Mouse (Mus musculus) cerebellum, postnatal 10 days (tissue): ENCODE data around the gene Ndufv1.
"Not testable (repeated sequence)": the region's sequence is repeated elsewhere in the genome, so short reads cannot be mapped to it uniquely, and the experiment has no call there.

Experiments used
- DNase-seq, 2 experiments: peaks; one replicate each; pipeline ENCODE4 v3.0.0; 2021; ENCODE audit warnings: mixed read lengths in 2 of 2

Gene Ndufv1

DNA sequence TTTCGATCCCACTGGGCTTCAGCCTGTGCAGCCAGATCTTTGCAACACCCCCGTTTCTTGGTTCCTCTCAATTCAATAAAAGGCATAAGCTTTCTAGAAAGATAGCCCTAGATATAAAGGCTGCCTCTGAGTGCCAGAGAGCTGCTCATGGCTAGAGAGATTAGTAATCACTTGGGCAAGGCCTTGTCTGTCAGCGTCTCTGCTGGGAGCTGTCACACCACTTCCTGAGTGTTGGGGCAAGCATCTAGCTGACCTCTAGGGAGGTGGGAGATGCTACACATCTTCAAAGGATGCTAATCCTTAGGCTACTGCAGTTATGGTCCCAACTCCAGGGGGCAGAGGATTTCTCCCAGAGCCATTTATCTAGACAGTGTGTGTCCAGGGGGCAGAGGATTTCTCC lies 45.3 kb downstream of the Ndufv1 start:
- DNase-seq, result no peak

DNA sequence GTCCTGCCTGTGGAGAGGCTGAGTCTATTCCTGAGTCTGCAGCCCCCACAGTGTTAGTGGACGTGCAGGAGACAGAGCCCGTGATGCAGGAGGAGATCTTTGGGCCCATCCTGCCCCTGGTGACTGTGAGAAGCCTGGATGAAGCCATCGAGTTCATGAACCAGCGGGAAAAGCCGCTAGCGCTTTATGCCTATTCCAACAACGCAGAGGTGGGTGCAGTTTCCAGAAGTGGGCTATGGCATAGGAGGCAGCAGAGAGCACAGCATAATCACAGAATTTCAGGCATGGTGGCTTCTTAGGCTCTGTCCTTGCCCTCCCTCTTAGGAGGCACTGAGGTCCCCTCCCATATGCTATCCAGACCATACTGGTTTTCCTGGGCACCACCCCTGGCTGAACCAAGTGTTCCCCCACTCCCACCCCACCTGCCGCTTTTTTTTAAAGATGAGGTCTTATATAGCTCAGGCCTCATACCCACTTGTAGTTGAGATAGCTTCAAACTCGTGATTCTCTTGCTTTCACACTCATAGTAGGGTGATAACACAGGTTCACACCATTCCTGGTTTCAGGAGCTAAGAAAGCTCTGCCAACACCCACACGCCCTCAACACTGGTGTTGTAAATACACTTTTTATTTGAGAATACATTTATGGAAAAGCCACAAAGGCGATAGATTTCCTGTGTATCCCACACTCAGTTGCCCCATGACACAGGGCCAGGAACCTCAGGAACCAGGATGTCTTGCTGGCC lies 46.1 kb downstream of the Ndufv1 start:
- DNase-seq, result peak in 1 of 2 experiments; percentile 30

DNA sequence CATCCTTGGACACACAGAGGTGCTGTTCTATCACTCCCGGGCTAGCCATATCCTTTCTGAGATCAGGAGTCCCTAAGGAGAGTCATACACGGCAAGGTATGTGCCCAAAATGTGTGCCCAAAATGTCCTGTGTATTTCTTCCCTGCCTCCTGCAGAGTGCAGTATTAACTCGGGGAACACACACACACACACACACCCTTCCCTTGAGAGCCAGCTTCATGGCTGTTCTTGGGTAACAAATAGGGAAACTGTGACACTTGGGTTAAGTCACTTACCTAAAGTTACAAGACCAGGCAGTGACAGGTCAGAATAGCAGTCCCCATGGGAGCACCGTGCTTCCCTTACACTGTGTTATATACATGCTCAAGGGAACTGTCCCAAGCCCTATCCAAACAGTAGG lies 48.6 kb downstream of the Ndufv1 start:
- DNase-seq, result no peak

DNA sequence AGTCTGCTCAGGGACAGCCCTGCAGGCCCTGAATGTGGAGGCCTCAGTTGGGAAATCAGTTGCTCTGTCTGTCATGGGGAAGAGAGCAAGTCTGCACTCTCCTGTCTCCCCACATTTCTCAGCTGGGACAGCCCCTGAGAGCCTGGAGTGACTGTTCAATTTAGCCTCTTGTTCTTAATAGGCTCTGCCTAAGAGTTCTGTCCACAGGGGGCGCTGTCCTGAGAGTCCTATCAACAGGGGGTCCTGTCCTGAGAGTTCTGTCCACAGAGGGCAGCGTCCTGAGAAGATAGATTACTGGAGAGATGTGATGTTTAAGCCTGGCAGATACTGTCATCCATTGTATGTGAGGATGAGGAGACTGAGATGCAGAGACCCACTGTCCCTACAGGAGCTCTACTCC lies 50.1 kb downstream of the Ndufv1 start:
- DNase-seq, result peak in 1 of 2 experiments; percentile 50

DNA sequence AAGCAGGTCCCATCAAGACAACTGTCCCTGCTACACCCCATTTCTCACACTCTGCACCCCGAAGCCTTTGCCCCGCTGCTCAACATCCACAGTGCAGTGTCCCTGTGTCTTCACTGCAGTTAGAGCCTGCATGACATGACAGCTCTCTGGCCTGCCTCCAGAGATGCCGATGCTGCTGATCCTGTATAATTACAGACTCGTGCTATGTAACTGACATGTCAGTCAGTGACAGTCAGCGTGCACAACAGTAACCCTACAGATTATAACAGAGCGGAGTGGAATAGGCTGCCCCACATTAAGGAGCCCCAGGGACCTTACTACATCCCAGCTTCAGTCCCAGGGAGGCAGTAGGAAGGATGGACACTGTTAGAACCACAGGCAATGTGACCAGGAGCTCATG lies 50.8 kb downstream of the Ndufv1 start:
- not testable (repeated sequence) for DNase-seq

DNA sequence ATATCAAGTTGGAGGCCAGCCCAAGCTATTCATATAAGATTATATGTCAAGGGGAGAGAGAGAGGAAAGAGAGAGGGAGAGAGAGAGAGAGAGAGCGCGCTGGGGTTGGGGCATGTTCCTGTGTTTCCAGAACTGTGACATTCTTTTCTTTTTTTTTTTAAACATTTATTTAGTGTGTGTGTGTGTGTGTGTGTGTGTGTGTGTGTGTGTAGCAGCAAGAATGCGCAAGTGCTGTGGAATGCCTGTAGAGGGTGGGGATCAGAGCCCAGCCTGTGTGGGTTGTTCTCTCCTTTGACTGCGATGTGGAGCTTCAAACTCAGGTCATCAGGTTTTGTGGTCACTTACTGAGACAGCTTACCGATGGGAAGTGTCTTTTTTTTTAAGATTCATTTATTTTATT lies 52.4 kb downstream of the Ndufv1 start:
- no peak for DNase-seq

DNA sequence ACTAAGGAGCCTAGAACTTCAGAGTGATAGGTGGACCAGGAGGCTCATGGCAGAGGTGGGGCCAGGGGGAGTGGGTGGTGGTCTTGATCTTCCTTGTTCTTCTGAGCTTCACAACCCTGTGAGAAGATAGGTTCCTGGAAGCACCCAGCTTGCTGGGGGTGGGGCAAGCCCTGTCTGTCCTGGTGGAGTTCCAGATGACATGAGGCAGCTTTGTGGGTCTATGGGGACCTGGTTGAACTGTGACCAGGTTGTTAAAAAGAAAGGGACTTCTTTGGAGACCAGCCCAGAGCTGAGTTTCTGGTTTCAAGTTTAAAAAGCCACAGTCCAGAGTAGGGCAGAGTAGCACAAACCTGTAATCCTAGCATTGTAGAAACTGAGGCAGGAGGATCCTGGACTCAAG lies 53.6 kb downstream of the Ndufv1 start:
- DNase-seq, result no peak

- DNase-seq, result peak; percentile 79 to 82
These were observed 54.1 kb downstream of the Ndufv1 start, which contains the start of gene Aldh3b3 for GRCm38 (mm10) chr19:3958470-3958869. TSS of gene Aldh3b3 (plus strand) at chr19:3958645.
